Mouse (Mus musculus) urinary bladder, adult 18-20 months (tissue): Measurements from ENCODE around the gene C2cd5.
A peak's percentile ranks its signal among the peaks of the same experiment; 100 is the strongest.
"Not testable (repeated sequence)": the region's sequence is repeated elsewhere in the genome, so short reads cannot be mapped to it uniquely, and the experiment has no call there.

ENCODE experiments used
- DNase-seq, 2 experiments: peaks; one replicate each; pipeline ENCODE4 v3.0.0; 2022; ENCODE audit warnings: low spot score in 2 of 2, mixed read lengths in 2 of 2

C2cd5 gene

GRCm38 (mm10) chr6:143020647-143021046, 79.3 kb downstream of the C2cd5 start:
- DNase-seq, result no peak

DNA sequence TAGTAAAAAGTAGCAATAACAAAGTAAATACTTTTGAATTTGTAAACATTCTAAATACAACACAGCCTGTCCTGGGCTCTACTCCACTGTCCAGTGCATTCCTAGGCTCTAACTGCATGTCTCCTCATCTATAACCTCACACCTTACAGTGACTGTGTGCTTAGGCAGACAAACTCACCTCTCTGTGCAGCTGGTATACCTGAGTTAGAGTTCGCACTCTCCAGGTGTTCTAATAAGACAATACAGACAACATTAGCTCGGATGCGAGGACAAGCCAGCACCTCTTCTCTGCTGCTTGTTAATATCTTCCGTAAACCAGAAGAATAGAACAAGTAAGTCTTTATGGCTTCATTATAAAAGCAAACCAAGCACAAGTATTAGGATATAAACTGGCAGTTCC, 79.8 kb downstream of the C2cd5 start:
- no peak for DNase-seq

GRCm38 (mm10) chr6:143012513-143013215, 87.3 kb downstream of the C2cd5 start:
- no peak for DNase-seq

DNA sequence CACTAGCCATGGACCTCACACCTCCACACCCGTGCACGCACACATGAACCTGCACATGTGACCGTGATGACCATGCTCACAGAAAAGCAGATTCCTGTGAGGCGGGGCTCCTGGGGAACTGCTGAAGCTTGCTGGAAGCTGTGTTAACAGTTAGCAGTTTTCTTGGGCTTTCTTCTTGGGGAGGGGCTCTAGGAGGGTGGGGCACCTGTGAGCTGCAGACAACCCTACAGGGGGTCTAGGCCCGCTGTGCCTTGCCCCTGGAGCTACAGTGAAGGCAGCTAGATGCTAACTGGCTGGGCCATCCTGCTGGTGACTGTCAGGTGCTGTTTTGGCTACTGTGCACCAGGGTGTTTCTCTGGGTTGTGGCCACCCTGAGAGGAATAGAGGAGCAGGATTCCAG, 91.1 kb downstream of the C2cd5 start:
- DNase-seq, result no peak

GRCm38 (mm10) chr6:143005209-143005608, 94.7 kb downstream of the C2cd5 start:
- DNase-seq, result not testable (repeated sequence)

GRCm38 (mm10) chr6:143004801-143005200, 95.1 kb downstream of the C2cd5 start:
- DNase-seq, result no peak

DNA sequence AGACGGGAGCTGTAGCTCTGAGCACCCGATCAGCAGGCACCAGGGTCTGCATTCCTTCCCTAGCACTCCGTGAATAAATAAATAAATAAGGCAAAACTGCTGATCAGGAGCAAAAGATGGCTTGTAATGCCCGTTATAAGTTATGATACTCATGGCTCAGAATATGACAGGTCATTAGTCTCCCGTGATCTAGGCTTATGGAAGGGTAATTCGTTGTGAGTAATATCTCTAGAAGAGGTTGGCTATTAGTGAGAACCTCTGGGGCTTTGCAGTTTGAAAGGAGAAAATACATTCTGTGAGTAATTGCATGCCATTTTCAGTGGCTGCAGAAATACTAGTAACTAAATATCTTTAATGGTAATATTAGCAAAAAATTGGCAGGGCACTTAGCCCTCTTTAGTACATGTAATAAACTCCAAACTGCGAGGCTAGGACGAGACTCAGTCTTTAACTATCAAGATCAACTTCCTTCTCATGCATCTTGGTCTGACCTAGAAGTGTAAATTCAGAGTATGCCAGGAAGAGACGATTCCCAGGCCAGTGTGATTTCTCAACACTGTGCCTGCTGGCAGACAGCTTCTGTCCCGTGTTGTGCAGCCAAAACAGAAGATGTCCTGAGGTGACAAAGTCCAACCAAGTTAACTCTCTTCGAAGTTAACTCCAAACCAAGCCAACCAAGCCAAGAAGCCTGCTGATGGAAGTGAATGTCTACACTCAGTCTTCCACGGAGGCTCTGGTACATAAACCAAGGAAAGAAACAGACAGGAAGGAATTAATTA, 101.5 kb downstream of the C2cd5 start:
- DNase-seq, result no peak

- no peak for DNase-seq
Observed at GRCm38 (mm10) chr6:142996887-142997286, 103.1 kb downstream of the C2cd5 start.

DNA sequence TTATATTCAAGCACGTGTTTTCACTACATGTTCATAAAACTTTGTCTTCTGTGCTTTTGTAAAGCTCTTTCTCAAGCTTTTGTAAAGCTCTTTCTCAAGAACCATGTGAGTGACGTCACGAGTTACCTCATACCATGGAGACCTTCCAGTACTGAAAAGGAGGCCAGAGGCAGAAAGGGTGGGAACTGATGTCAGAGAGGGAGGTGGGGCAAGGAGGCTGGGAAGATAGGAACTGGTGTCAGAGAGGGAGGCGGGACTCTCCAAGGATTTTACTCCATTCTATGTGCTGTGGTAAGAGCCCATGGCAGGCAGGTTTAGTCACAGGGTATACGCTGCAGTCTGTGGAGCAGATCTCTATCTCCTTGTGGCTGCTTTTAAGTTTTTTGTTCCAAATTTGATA, 104.4 kb downstream of the C2cd5 start:
- peak in 1 of 2 experiments; percentile 15 for DNase-seq

DNA sequence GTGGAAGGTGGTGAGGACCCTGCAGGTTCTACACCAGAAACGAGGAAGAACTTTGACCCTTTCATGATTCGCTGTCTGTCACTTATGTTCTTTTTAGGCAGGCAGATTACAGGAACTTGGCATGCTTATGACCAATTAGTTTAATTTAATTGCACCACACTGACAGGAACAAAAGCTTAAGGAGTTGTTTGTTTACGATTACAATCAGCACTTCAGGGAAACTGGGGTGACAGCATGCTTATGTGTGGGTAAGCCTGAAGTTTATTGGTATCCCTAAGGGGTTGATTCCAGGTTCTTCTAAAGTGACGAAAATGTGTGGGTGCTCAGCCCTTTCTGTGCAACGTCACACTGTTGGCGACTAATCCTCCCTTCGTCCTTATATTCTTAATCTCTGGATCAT, 105.1 kb downstream of the C2cd5 start:
- no peak for DNase-seq

DNA sequence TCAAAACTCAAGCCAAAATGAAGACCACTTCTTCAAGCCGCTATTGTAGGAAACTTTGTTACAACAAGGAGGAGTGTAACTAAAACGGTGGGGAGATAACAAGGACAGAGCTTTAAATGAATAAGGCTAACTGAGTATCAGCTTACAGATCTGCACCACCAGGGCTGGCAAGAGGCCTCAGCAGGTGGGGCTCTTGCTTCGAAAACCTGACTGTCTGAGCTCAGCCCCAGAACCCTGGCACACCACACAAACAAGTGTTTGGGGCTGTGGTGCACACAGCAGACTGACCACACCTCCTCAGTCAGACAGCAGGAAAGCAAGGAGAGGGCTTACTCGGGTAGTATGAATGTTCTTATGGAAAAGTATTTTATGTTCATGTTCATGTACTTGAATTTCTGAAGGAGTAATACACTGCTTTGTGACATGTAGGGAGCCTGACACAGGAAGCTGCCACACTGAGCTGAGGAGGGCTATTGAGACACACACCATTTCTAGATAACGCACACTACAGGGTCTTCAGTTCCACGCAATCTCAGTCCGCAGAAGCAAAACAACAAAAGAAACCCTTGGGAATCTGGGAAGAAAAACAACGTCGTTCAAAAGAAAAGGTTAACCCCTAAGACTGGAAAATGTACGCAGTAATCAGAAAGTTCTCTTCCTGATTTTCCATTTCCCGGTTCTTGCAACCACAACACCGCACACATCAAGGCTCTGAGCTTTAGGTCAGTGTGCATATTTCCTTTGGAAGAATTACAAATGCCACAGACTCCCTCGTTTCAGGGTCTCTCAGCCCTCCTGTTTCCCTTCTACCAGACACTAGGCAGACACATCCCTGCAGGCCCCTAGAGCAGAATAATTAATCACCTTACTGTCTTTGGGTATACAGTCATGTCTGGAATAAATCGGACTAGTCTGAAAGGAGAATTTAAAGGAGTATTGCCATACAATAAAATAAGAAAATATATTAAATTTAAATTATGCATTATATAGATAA, 105.9 kb downstream of the C2cd5 start:
- no peak for DNase-seq

GRCm38 (mm10) chr6:142992971-142993370, 107.0 kb downstream of the C2cd5 start:
- no peak for DNase-seq

- no peak for DNase-seq
Observed at GRCm38 (mm10) chr6:142992099-142992498, 107.8 kb downstream of the C2cd5 start.

- no peak for DNase-seq
Observed at GRCm38 (mm10) chr6:142991391-142992059, 108.4 kb downstream of the C2cd5 start.

DNA sequence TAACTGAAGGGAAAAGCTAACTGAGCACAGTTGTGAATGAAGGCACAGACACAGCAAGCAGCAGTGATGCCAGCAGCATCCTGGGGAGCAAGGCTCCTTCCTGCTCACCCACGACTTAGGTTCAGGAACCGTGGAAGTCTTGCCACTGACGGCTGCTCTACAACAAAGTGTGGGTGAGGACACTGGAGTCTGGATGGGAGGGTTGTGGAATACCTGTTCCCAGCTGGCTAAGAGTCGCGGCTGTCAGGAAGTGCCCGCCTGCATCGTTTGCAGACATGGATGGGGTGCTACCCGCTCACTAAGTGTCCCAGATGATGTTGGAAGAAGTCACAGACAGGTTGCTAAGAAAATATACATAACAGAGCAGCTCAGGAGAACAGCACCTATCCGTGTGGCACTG, 109.4 kb downstream of the C2cd5 start:
- no peak for DNase-seq

DNA sequence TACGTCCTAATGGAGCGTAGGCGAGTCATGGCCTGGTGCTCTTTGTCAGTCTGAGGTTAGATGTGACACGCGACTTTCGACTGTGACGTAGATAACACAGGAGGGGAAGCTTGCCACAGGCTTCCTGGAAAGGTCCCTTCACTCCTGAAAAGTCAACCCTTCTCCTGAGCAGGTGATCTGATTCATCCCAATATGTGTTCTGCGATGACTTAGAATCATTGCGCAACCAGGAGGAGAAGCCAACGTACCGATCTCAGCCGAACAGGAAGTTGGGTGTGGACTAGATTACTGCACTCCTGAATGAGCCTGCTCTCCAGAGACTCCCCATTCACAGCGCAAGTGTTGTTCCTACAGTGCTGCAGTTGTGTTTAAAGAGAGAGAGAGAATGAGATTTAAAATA, 110.4 kb downstream of the C2cd5 start:
- peak in 1 of 2 experiments; percentile 17 for DNase-seq

DNA sequence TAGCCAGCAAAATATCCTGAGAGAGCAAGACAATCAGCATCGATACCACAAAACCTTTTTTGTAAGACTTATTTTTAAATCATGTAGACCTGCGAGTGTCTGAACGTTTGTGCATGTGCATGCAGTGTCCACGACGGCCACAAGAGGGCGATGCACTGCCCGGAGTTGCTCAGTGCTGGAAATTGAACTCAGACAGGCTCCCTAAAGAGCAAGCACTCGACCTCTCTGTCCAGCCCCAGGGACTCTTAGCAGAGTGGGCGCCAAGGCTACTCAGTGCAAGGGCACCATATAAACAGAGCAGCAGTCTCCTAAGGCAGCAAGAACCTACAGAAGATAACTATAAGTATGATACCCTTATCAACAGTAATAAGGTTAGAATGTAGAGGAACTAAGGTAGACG, 111.2 kb downstream of the C2cd5 start:
- no peak for DNase-seq

DNA sequence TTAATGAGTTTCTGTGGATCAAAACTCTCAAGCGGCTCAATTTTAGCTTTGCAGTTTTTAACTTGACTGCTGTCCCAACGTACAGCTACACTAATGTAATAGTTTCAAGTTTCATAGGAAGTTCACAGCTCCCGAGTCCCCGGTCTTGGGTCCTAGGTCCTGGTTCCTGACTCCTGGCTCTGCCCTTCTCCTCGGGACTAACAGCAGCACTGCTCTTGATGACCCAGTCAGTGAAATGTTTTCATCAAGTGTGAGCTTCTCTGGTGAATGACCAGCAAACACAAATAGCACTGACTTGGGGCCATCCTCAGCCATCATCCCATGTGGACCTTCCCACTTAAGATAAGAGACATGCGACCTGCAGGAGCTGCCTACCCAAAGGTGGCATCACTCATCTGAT, 111.7 kb downstream of the C2cd5 start:
- no peak for DNase-seq

DNA sequence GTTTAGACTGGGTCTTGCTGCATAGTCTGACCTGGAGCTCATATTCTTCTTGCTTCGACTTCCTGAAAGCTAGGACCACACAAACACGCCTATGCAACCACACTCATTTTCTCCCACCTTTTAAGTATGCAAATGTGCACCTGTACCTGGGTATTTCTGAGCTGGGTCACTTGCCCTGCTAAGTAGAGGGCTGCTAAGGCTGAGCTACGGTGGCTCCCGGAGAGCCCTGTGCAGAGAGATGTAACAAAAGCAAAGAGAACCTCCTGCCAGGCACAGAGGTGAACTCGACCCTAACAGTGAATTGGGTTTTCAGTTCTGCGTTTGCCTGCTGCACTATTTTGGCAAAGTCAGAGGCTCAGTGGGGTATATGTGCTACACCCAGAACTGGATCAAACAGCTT, 112.3 kb downstream of the C2cd5 start:
- no peak for DNase-seq

GRCm38 (mm10) chr6:142986706-142987105, 113.2 kb downstream of the C2cd5 start:
- DNase-seq, result not testable (repeated sequence)

DNA sequence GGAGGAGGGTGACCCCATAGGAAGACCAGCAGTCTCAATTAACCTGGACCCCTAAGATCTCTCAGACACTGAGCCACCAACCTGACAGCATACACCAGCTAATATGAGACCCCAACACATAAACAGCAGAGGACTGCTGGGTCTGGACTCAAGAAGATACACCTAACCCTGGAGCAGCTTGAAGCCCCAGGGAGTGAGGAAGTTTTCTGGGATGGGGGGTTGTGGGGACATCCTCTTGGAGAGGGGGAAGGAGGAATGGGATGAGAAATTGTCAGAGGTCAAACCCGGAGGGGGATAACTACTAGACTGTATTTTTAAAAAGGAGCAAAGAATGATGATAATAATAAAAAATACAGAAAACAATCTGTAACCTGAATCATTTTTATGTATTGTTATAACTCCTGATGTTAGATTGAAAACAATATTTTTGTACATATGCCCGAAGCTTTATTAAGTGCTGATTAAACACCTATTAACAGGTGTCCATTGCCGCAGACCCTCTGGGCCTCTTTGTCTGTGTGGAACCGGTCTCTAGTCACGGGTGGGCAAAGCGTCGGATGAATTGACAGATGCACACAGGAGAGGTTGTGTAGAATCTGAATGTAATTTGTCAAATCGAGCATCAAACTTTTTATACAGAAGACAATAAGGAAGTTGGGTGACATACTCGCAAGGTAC, 114.2 kb downstream of the C2cd5 start:
- not testable (repeated sequence) for DNase-seq
